Mouse (Mus musculus) G1E (cell line): Measurements from ENCODE around the gene Ccdc91. TPM values are rescaled to one million over a fixed set of nuclear protein-coding genes. Genes with fewer than 3 reads are reported as not detected.

ENCODE experiments used
- ATAC-seq: 2 replicates; pipeline ENCODE4 v1.8.0; 2016; ENCODE audit warnings: mild to moderate bottlenecking; ENCODE audit not compliant: insufficient number of reproducible peaks, poor library complexity, low FRiP score, severe bottlenecking; ENCODE audit errors: extremely low read depth
- DNase-seq: peaks from one replicate; pipeline ENCODE4 v3.0.0; 2012; ENCODE audit warnings: low spot score
- H3K27me3 ChIP-seq: 2 replicates; pipeline ENCODE4 v1.6.1; 2012; ENCODE audit warnings: mild to moderate bottlenecking, low read length, inconsistent platforms; ENCODE audit not compliant: insufficient read depth
- H3K36me3 ChIP-seq: replicated peaks from 2 replicates; pipeline ENCODE3; 2012; ENCODE audit warnings: mild to moderate bottlenecking, inconsistent platforms
- H3K4me1 ChIP-seq: 2 replicates; pipeline ENCODE4 v1.6.1; 2012; ENCODE audit warnings: low read depth, low read length, inconsistent platforms, mixed read lengths; ENCODE audit not compliant: insufficient read depth
- H3K4me3 ChIP-seq: 2 replicates; pipeline ENCODE4 v1.5.1; 2012; ENCODE audit warnings: low read depth, mild to moderate bottlenecking, inconsistent platforms, low read length, moderate library complexity, mixed read lengths
- H3K9me3 ChIP-seq: replicated peaks from 2 replicates; pipeline ENCODE4 v1.6.1; 2012; ENCODE audit warnings: inconsistent platforms
- CTCF ChIP-seq: IDR thresholded peaks from 2 replicates; pipeline ENCODE4 v1.5.1; 2012; ENCODE audit warnings: low read depth, low read length, inconsistent platforms, mixed read lengths
- GATA1 ChIP-seq: IDR thresholded peaks from 2 replicates; pipeline ENCODE4 v1.6.1; 2012; ENCODE audit warnings: borderline replicate concordance, low read length, inconsistent platforms, mixed read lengths
- GATA2 ChIP-seq: IDR thresholded peaks from 2 replicates; pipeline ENCODE4 v1.6.1; 2012; ENCODE audit warnings: low read depth, low read length, inconsistent platforms, borderline replicate concordance
- POLR2AphosphoS5 ChIP-seq: IDR thresholded peaks from 2 replicates; pipeline ENCODE4 v1.6.1; 2012; ENCODE audit warnings: low read depth, low read length, inconsistent platforms; ENCODE audit not compliant: insufficient replicate concordance
- TAL1 ChIP-seq: conservative IDR thresholded peaks from 2 replicates; pipeline ENCODE4 v1.6.1; 2012; ENCODE audit warnings: low read depth, low read length, inconsistent platforms, mixed read lengths
- polyA plus RNA-seq: library from polyadenylated mRNA; stranded (reverse); fragments of >175 nt; gene quantifications from 2 replicates; pipeline ENCODE4 v1.2.3, GENCODE M21; 2012
- total RNA-seq, 2 experiments: library from RNA; stranded (forward) in 1 of 2; stranded (reverse) in 1 of 2; fragments of 200-1000 nt in 1 of 2; fragments of >200 nt in 1 of 2; fragmentation: Nextera tagmentation in 1 of 2; gene quantifications; 2 replicates each; pipeline ENCODE4 v1.2.3; 2014 to 2017

Gene Ccdc91
- total and polyA plus RNA-seq, 3 experiments = 15.1 to 51.4 (median 22.6) TPM

GRCm38 (mm10) chr6:147490120-147490519, 14.5 kb downstream of the Ccdc91 start:
- H3K4me3 ChIP-seq = no peak overlapping the region
- H3K9me3 ChIP-seq = no peaks in the 10 kb centered on the region
- H3K27me3 ChIP-seq = no peaks in the 10 kb centered on the region
- peaks cover 34% of the 10 kb centered on the region for H3K36me3 ChIP-seq
- no peak for TF ChIP-seq TAL1
- no peaks in the 10 kb centered on the region for H3K4me1 ChIP-seq
- DNase-seq (no peak), ATAC-seq (no peak)

DNA sequence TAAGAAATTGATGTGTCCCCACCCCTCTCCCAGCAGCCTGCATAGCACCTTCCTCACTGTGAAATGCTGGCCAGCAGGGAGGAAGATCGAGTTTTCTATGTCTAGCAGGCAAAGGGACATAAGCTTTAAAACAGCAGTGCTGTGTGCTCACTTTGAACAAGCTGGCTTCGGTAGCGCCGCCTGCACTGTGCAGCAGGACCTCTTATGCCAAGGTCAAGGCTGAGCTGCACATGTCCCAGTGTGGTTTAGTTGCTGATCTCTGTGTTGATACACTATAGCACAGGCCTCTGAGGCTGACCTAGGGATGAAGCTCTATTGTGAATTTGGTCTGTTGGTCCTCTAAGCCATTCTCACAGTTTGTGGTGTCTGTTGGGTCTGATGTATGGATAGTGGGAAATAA, 16.9 kb downstream of the Ccdc91 start:
- H3K4me3 ChIP-seq = no peak overlapping the region
- peaks cover 34% of the 10 kb centered on the region for H3K36me3 ChIP-seq
- DNase-seq = no peak
- no peak for TF ChIP-seq CTCF
- no peak for TF ChIP-seq TAL1
- no peak for TF ChIP-seq GATA1
- no peak for TF ChIP-seq GATA2
- TF ChIP-seq POLR2AphosphoS5 = no peak
- no peaks in the 10 kb centered on the region for H3K9me3 ChIP-seq
- H3K27me3 ChIP-seq = no peaks in the 10 kb centered on the region
- no peak for ATAC-seq
- no peaks in the 10 kb centered on the region for H3K4me1 ChIP-seq

DNA sequence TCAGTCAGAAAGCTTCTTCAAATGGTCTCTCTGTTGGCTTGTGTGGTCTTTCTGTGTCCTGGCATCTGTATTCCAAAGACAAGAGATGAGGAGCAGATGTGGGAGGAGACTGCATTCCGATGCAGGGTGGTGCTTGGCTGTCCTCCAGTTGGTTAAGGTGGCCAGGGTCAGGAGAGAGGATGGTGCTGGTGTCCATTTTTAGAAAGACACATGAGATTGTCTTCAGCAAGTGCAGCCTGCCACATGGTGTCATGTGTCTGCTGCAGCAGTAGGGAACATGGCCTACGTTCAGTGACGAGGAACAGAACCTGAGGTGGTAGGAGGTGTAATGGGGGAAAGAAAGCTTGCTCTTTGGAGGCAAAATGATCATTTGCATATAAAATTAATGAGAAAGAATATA, 25.8 kb downstream of the Ccdc91 start:
- ATAC-seq = no peak
- H3K36me3 ChIP-seq = peaks cover 16% of the 10 kb centered on the region
- TF ChIP-seq POLR2AphosphoS5 (no peak), GATA1 (no peak), TAL1 (no peak), GATA2 (no peak), CTCF (no peak)
- no peak overlapping the region for H3K4me3 ChIP-seq
- H3K9me3 ChIP-seq = no peaks in the 10 kb centered on the region
- H3K4me1 ChIP-seq = no peaks in the 10 kb centered on the region; the same call in 1 of the 2 replicates
- no peak for DNase-seq
- H3K27me3 ChIP-seq = no peaks in the 10 kb centered on the region

- H3K36me3 ChIP-seq = peaks cover 30% of the 10 kb centered on the region
- DNase-seq = no peak
- TF ChIP-seq POLR2AphosphoS5 = no peak
- no peak for ATAC-seq
- no peak overlapping the region for H3K4me3 ChIP-seq
- H3K27me3 ChIP-seq = no peaks in the 10 kb centered on the region
- no peaks in the 10 kb centered on the region; the same call in 1 of the 2 replicates for H3K4me1 ChIP-seq
- H3K9me3 ChIP-seq = no peaks in the 10 kb centered on the region
Measured at GRCm38 (mm10) chr6:147506074-147506473, 30.4 kb downstream of the Ccdc91 start.

GRCm38 (mm10) chr6:147506496-147506895, 30.9 kb downstream of the Ccdc91 start:
- Histone ChIP-seq H3K4me1 (no peaks in the 10 kb centered on the region; the same call in 1 of the 2 replicates), H3K9me3 (no peaks in the 10 kb centered on the region), H3K36me3 (peaks cover 30% of the 10 kb centered on the region), H3K4me3 (no peak overlapping the region), H3K27me3 (no peaks in the 10 kb centered on the region)
- DNase-seq = no peak
- TF ChIP-seq CTCF (no peak), GATA2 (no peak), POLR2AphosphoS5 (no peak), TAL1 (no peak), GATA1 (no peak)
- no peak for ATAC-seq

DNA sequence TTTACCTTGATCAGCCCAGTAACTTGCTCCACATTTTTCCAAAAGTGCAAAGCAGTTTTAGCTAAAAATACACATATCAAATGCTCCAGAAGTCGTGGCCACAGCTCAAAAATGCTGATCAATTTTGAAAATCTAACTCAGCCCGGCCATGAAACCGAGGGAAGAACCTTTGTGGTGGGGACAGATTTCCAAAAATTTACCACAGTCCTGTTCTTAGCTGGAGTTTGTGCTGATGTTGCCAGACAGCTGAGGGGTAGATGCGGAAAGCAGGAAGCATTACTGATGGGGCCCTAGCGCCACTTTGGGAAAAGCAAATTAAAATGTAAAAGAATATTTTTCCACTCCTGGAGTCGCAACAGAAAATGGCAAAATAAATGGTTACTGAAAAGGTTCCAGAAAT, 31.6 kb downstream of the Ccdc91 start:
- no peak for DNase-seq
- H3K4me1 ChIP-seq = no peaks in the 10 kb centered on the region; the same call in 1 of the 2 replicates
- peaks cover 34% of the 10 kb centered on the region for H3K36me3 ChIP-seq
- no peak for TF ChIP-seq CTCF
- no peak for TF ChIP-seq TAL1
- TF ChIP-seq GATA1 = no peak
- no peak for TF ChIP-seq POLR2AphosphoS5
- no peak for TF ChIP-seq GATA2
- no peaks in the 10 kb centered on the region for H3K27me3 ChIP-seq
- no peak for ATAC-seq
- no peaks in the 10 kb centered on the region for H3K9me3 ChIP-seq
- H3K4me3 ChIP-seq = no peak overlapping the region

DNA sequence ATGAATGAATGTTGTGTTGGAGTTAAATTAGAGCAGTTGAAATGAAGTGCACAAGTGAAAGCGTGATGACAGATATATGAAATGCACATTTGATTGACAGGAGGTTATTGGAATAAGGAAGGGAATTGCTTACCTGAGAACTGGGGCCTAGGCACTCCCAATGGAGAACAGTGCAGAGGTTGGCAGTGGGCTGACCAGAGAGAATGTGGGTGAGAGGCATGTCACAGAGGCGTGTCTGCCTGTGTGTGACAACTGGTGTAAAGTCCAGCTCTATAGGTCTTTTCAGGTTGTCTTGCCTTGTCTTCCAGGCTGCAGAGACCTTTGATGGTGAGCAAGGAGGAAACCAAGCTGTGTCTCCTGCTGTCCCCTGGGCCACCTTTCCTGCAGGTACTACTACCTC, 34.9 kb downstream of the Ccdc91 start:
- no peak for ATAC-seq

More for the DNA sequence above, 34.9 kb downstream of the Ccdc91 start:
- no peak overlapping the region for H3K4me3 ChIP-seq
- no peak for DNase-seq
- no peaks in the 10 kb centered on the region for H3K9me3 ChIP-seq
- no peaks in the 10 kb centered on the region for H3K27me3 ChIP-seq
- peaks cover 53% of the 10 kb centered on the region for H3K36me3 ChIP-seq
- TF ChIP-seq GATA2 (no peak), TAL1 (no peak), CTCF (no peak), POLR2AphosphoS5 (no peak), GATA1 (no peak)
- no peaks in the 10 kb centered on the region for H3K4me1 ChIP-seq
